Mouse (Mus musculus): Measurements from ENCODE around the gene Adamts20. TPM values are rescaled to one million over a fixed set of nuclear protein-coding genes. Genes with fewer than 3 reads are reported as not detected.

The Adamts20 gene
- polyA plus RNA-seq, 1 experiment from 2014 or later = 0.02 TPM

DNA sequence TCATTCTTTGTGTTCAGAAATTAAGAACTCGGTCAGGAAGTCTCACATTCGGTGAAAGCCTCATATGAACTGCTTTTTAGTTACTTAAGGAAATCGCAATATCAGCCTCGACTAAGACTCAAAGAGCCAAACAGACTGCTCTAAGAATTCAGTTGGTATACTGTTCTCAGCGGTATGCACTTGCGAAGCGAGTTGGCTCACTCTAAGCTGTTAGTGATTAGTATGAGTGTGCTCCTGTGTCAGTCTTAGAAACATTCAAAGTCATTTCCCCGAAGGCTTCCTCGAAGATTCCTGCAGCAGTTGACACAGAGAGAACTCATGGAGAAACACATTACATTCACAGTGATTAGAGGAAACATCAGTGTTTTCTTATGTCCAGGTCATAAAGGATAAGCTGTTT lies 4.1 kb downstream of the Adamts20 start:
- H3K36me3 ChIP-seq (ENCODE audit: control insufficient read depth, insufficient read depth) = no peaks in the 10 kb centered on the region
- WGBS (ENCODE audit: insufficient replicate concordance) = 64% methylated on average over 9 of the region's 9 CpGs

GRCm38 (mm10) chr15:94457636-94458390 lies 7.4 kb downstream of the Adamts20 start:
- Histone ChIP-seq H3K4me1 (ENCODE audit: control insufficient read depth, low read depth, low read length) (no peaks in the 10 kb centered on the region), H3K4me2 (ENCODE audit: low read depth, low read length) (no peak overlapping the region), H3K4me3 (ENCODE audit: low read depth, low read length) (no peak overlapping the region), H3K9me3 (replicated peaks; ENCODE audit: control insufficient read depth, low read length) (no peaks in the 10 kb centered on the region), H3K27ac (ENCODE audit: low read length) (no peak overlapping the region), H3K27me3 (ENCODE audit: control insufficient read depth, insufficient read depth, low read depth, low read length) (no peaks in the 10 kb centered on the region), H3K36me3 (ENCODE audit: control insufficient read depth, insufficient read depth) (no peaks in the 10 kb centered on the region), H3K9ac (ENCODE audit: low read depth, low read length) (no peak overlapping the region)
- WGBS (ENCODE audit: insufficient replicate concordance) = 65% methylated on average over 18 of the region's 18 CpGs
- ATAC-seq (ENCODE audit: low read depth) = no peak

More for the DNA sequence above, 4.1 kb downstream of the Adamts20 start:
- Histone ChIP-seq H3K4me3 (ENCODE audit: low read depth, low read length) (no peak overlapping the region), H3K9ac (ENCODE audit: low read depth, low read length) (no peak overlapping the region), H3K9me3 (replicated peaks; ENCODE audit: control insufficient read depth, low read length) (no peaks in the 10 kb centered on the region), H3K27me3 (ENCODE audit: control insufficient read depth, insufficient read depth, low read depth, low read length) (no peaks in the 10 kb centered on the region), H3K4me2 (ENCODE audit: low read depth, low read length) (no peak overlapping the region), H3K4me1 (ENCODE audit: control insufficient read depth, low read depth, low read length) (no peaks in the 10 kb centered on the region), H3K27ac (ENCODE audit: low read length) (no peak overlapping the region)
- no peak for ATAC-seq (ENCODE audit: low read depth)

- Histone ChIP-seq H3K27ac (ENCODE audit: low read length) (no peak overlapping the region), H3K9ac (ENCODE audit: low read depth, low read length) (no peak overlapping the region), H3K36me3 (ENCODE audit: control insufficient read depth, insufficient read depth) (no peaks in the 10 kb centered on the region), H3K4me1 (ENCODE audit: control insufficient read depth, low read depth, low read length) (no peaks in the 10 kb centered on the region), H3K4me2 (ENCODE audit: low read depth, low read length) (no peak overlapping the region), H3K4me3 (ENCODE audit: low read depth, low read length) (no peak overlapping the region), H3K9me3 (replicated peaks; ENCODE audit: control insufficient read depth, low read length) (no peaks in the 10 kb centered on the region), H3K27me3 (ENCODE audit: control insufficient read depth, insufficient read depth, low read depth, low read length) (no peaks in the 10 kb centered on the region)
- 15% methylated on average over 5 of the region's 5 CpGs for WGBS (ENCODE audit: insufficient replicate concordance)
- ATAC-seq (ENCODE audit: low read depth) = no peak
Measured at GRCm38 (mm10) chr15:94452848-94453247, 12.4 kb downstream of the Adamts20 start.

- no peak overlapping the region for H3K4me3 ChIP-seq (ENCODE audit: low read depth, low read length)
- no peaks in the 10 kb centered on the region for H3K27me3 ChIP-seq (ENCODE audit: control insufficient read depth, insufficient read depth, low read depth, low read length)
- ATAC-seq (ENCODE audit: low read depth) = no peak
- WGBS (ENCODE audit: insufficient replicate concordance) = 73% methylated on average over 8 of the region's 8 CpGs
- no peaks in the 10 kb centered on the region for H3K36me3 ChIP-seq (ENCODE audit: control insufficient read depth, insufficient read depth)
- no peaks in the 10 kb centered on the region for H3K4me1 ChIP-seq (ENCODE audit: control insufficient read depth, low read depth, low read length)
- no peak overlapping the region for H3K27ac ChIP-seq (ENCODE audit: low read length)
- H3K4me2 ChIP-seq (ENCODE audit: low read depth, low read length) = no peak overlapping the region
- H3K9ac ChIP-seq (ENCODE audit: low read depth, low read length) = no peak overlapping the region
- no peaks in the 10 kb centered on the region for H3K9me3 ChIP-seq (replicated peaks; ENCODE audit: control insufficient read depth, low read length)
Measured at GRCm38 (mm10) chr15:94451600-94451999, 13.6 kb downstream of the Adamts20 start.

DNA sequence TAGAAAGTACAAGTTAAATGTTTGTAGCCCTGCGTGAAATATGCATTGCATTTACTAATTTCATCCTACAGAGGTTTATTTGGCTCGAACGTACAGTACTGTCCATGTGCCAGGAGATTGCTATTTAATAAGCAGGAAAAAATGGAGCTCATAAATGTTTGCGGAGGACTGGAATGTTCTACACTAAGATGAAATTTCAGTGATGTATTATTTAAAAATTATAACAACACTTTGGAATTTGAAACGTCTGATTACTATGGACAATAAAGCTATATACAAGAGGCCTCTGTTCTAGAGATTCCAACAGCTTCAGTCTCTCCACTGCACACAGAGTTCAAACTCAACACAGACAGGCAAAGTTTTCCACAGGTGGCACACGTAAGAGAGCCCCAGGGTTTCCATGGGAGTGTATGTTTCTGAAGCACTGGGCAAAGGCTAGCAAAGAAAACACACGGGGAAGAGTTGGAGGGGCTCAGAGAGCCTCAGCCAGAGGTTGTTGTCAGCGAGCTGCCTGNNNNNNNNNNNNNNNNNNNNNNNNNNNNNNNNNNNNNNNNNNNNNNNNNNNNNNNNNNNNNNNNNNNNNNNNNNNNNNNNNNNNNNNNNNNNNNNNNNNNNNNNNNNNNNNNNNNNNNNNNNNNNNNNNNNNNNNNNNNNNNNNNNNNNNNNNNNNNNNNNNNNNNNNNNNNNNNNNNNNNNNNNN lies 20.6 kb downstream of the Adamts20 start:
- Histone ChIP-seq H3K4me2 (ENCODE audit: low read depth, low read length) (no peak overlapping the region), H3K4me1 (ENCODE audit: control insufficient read depth, low read depth, low read length) (no peaks in the 10 kb centered on the region), H3K27me3 (ENCODE audit: control insufficient read depth, insufficient read depth, low read depth, low read length) (no peaks in the 10 kb centered on the region), H3K4me3 (ENCODE audit: low read depth, low read length) (no peak overlapping the region), H3K9ac (ENCODE audit: low read depth, low read length) (no peak overlapping the region), H3K9me3 (replicated peaks; ENCODE audit: control insufficient read depth, low read length) (no peaks in the 10 kb centered on the region), H3K27ac (ENCODE audit: low read length) (no peak overlapping the region), H3K36me3 (ENCODE audit: control insufficient read depth, insufficient read depth) (no peaks in the 10 kb centered on the region)
- ATAC-seq (ENCODE audit: low read depth) = no peak
- 40% methylated on average over 8 of the region's 8 CpGs for WGBS (ENCODE audit: insufficient replicate concordance)

- 67% methylated on average over 11 of the region's 11 CpGs for WGBS (ENCODE audit: insufficient replicate concordance)
- no peaks in the 10 kb centered on the region for H3K4me1 ChIP-seq (ENCODE audit: control insufficient read depth, low read depth, low read length)
- no peaks in the 10 kb centered on the region for H3K36me3 ChIP-seq (ENCODE audit: control insufficient read depth, insufficient read depth)
- H3K4me2 ChIP-seq (ENCODE audit: low read depth, low read length) = no peak overlapping the region
- H3K9me3 ChIP-seq (replicated peaks; ENCODE audit: control insufficient read depth, low read length) = no peaks in the 10 kb centered on the region
- H3K9ac ChIP-seq (ENCODE audit: low read depth, low read length) = no peak overlapping the region
- H3K27me3 ChIP-seq (ENCODE audit: control insufficient read depth, insufficient read depth, low read depth, low read length) = no peaks in the 10 kb centered on the region
- no peak overlapping the region for H3K27ac ChIP-seq (ENCODE audit: low read length)
- no peak for ATAC-seq (ENCODE audit: low read depth)
- no peak overlapping the region for H3K4me3 ChIP-seq (ENCODE audit: low read depth, low read length)
Measured at GRCm38 (mm10) chr15:94444043-94444436, 21.2 kb downstream of the Adamts20 start.

DNA sequence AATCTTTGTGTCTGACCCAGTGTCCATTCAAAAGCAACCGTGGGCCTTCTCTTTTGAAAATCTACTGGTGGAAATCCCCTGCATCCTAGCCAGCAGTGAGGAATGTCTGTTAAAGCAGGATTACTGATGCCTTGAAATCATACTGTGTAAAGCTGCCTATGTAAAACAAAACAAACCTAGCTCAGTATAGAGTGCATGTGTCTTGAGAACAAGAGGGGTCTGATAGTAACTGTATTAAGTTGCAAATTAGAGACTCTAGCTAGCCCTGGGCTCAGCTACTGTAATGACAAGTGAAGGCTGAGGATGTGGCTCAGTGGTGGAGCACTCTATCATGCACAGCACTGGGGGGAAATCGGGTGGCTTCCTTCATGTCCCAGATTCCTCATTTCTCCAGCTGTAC lies 22.2 kb downstream of the Adamts20 start:
- no peaks in the 10 kb centered on the region for H3K4me1 ChIP-seq (ENCODE audit: control insufficient read depth, low read depth, low read length)
- 43% methylated on average over 2 of the region's 2 CpGs for WGBS (ENCODE audit: insufficient replicate concordance)
- H3K9ac ChIP-seq (ENCODE audit: low read depth, low read length) = no peak overlapping the region
- H3K36me3 ChIP-seq (ENCODE audit: control insufficient read depth, insufficient read depth) = no peaks in the 10 kb centered on the region
- no peaks in the 10 kb centered on the region for H3K27me3 ChIP-seq (ENCODE audit: control insufficient read depth, insufficient read depth, low read depth, low read length)
- no peak overlapping the region for H3K4me2 ChIP-seq (ENCODE audit: low read depth, low read length)
- H3K9me3 ChIP-seq (replicated peaks; ENCODE audit: control insufficient read depth, low read length) = no peaks in the 10 kb centered on the region
- H3K27ac ChIP-seq (ENCODE audit: low read length) = no peak overlapping the region
- no peak for ATAC-seq (ENCODE audit: low read depth)
- H3K4me3 ChIP-seq (ENCODE audit: low read depth, low read length) = no peak overlapping the region

GRCm38 (mm10) chr15:94435532-94435931 lies 29.7 kb downstream of the Adamts20 start:
- H3K9ac ChIP-seq (ENCODE audit: low read depth, low read length) = no peak overlapping the region
- no peaks in the 10 kb centered on the region for H3K27me3 ChIP-seq (ENCODE audit: control insufficient read depth, insufficient read depth, low read depth, low read length)

GRCm38 (mm10) chr15:94430681-94431405 lies 34.4 kb downstream of the Adamts20 start:
- no peaks in the 10 kb centered on the region for H3K4me1 ChIP-seq (ENCODE audit: control insufficient read depth, low read depth, low read length)
- H3K4me3 ChIP-seq (ENCODE audit: low read depth, low read length) = no peak overlapping the region
- no peaks in the 10 kb centered on the region for H3K9me3 ChIP-seq (replicated peaks; ENCODE audit: control insufficient read depth, low read length)
- 63% methylated on average over 14 of the region's 14 CpGs for WGBS (ENCODE audit: insufficient replicate concordance)
- no peak overlapping the region for H3K4me2 ChIP-seq (ENCODE audit: low read depth, low read length)
- no peaks in the 10 kb centered on the region for H3K36me3 ChIP-seq (ENCODE audit: control insufficient read depth, insufficient read depth)
- no peak for ATAC-seq (ENCODE audit: low read depth)
- H3K27ac ChIP-seq (ENCODE audit: low read length) = no peak overlapping the region
- H3K27me3 ChIP-seq (ENCODE audit: control insufficient read depth, insufficient read depth, low read depth, low read length) = no peaks in the 10 kb centered on the region
- no peak overlapping the region for H3K9ac ChIP-seq (ENCODE audit: low read depth, low read length)

More at GRCm38 (mm10) chr15:94435532-94435931, 29.7 kb downstream of the Adamts20 start:
- ATAC-seq (ENCODE audit: low read depth) = no peak
- H3K9me3 ChIP-seq (replicated peaks; ENCODE audit: control insufficient read depth, low read length) = no peaks in the 10 kb centered on the region
- H3K27ac ChIP-seq (ENCODE audit: low read length) = no peak overlapping the region
- no peaks in the 10 kb centered on the region for H3K4me1 ChIP-seq (ENCODE audit: control insufficient read depth, low read depth, low read length)
- no peaks in the 10 kb centered on the region for H3K36me3 ChIP-seq (ENCODE audit: control insufficient read depth, insufficient read depth)
- no peak overlapping the region for H3K4me3 ChIP-seq (ENCODE audit: low read depth, low read length)
- no peak overlapping the region for H3K4me2 ChIP-seq (ENCODE audit: low read depth, low read length)
- WGBS (ENCODE audit: insufficient replicate concordance) = 66% methylated on average over 5 of the region's 5 CpGs

Measured in liver, embryonic 16.5 days (tissue).